Mouse (Mus musculus) brain, embryonic 14.5 days (tissue): ENCODE measurements around the gene Apol8.

Experiments used
- CTCF ChIP-seq: fragments of 200-500 bp; IDR thresholded peaks from 2 replicates; pipeline ENCODE4 v1.5.1; 2012; ENCODE audit warnings: inconsistent platforms, mild to moderate bottlenecking, moderate library complexity, borderline replicate concordance; ENCODE audit not compliant: insufficient read depth, insufficient read length; ENCODE audit errors: extremely low read depth
- POLR2A ChIP-seq: fragments of 200-500 bp; IDR thresholded peaks from 2 replicates; pipeline ENCODE4 v1.6.1; 2012; ENCODE audit warnings: mild to moderate bottlenecking, inconsistent platforms, borderline replicate concordance; ENCODE audit not compliant: poor library complexity, insufficient read depth, insufficient read length, severe bottlenecking; ENCODE audit errors: extremely low read depth

GRCm38 (mm10) chr15:77804460-77804859, 47.7 kb upstream of the Apol8 start:
- TF ChIP-seq POLR2A (no peak), CTCF (no peak)
